Mouse (Mus musculus) embryonic facial prominence, embryonic 10.5 days (tissue): Measurements from ENCODE around the gene Rbm6. TPM values are rescaled to one million over a fixed set of nuclear protein-coding genes. Genes with fewer than 3 reads are reported as not detected.

Experiments
- DNase-seq: peaks from one replicate; pipeline ENCODE4 v3.0.0-alpha.2; 2017; ENCODE audit warnings: low spot score
- H3K27ac ChIP-seq: fragments of 300-500 bp; sonication (generic); replicated peaks from 2 replicates; pipeline ENCODE4 v1.5.1; 2016; ENCODE audit warnings: mild to moderate bottlenecking
- H3K27me3 ChIP-seq: fragments of 300-500 bp; sonication (generic); replicated peaks from 2 replicates; pipeline ENCODE4 v1.6.1; 2016; ENCODE audit warnings: low read depth, mild to moderate bottlenecking; ENCODE audit not compliant: poor library complexity, severe bottlenecking
- H3K36me3 ChIP-seq: fragments of 300-500 bp; sonication (generic); replicated peaks from 2 replicates; pipeline ENCODE4 v1.6.1; 2016; ENCODE audit warnings: mild to moderate bottlenecking, moderate library complexity
- H3K4me1 ChIP-seq: fragments of 300-500 bp; sonication (generic); 2 replicates; pipeline ENCODE4 v1.6.1; 2016
- H3K4me3 ChIP-seq: fragments of 300-500 bp; sonication (generic); 2 replicates; pipeline ENCODE4 v1.5.1; 2016; ENCODE audit warnings: mild to moderate bottlenecking, moderate library complexity
- H3K9me3 ChIP-seq: fragments of 300-500 bp; sonication (generic); 2 replicates; pipeline ENCODE4 v1.6.1; 2016; ENCODE audit warnings: mild to moderate bottlenecking
- WGBS: fragments of 180-500 bp; shearing (Covaris S2); methylation state at CpG from one replicate; pipeline ENCODE4 v1.1.7; 2016; 5-methylcytosine and 5-hydroxymethylcytosine counted together
- polyA plus RNA-seq: library from polyadenylated mRNA; unstranded; fragments of >200 nt; fragmentation: Nextera tagmentation; extraction: Ambion mirVana; gene quantifications from 2 replicates; pipeline ENCODE4 v1.2.1, GENCODE M21; 2016

The Rbm6 gene
- polyA plus RNA-seq, 1 experiment from 2014 or later: 114 TPM

DNA sequence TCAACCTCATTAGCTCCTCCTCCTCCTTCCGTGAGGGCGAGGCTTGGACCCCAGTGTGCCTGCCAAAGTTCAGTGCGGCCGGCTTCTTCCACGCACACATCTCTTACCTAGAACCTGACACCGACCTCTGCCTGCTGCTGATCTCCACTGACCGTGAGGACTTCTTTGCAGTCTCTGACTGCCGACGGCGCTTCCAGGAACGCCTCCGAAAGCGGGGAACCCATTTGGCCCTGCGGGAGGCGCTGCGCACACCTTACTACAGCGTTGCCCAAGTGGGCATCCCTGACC lies 28.5 kb upstream of the Rbm6 start:
- no peak for DNase-seq
- 9% methylated on average over 17 of the region's 17 CpGs for WGBS
- Histone ChIP-seq H3K27ac (no peak overlapping the region), H3K4me1 (peaks cover 32% of the 10 kb centered on the region), H3K4me3 (peak overlapping the region; percentile 54), H3K9me3 (no peaks in the 10 kb centered on the region), H3K36me3 (peaks cover 19% of the 10 kb centered on the region), H3K27me3 (peaks cover 57% of the 10 kb centered on the region)

DNA sequence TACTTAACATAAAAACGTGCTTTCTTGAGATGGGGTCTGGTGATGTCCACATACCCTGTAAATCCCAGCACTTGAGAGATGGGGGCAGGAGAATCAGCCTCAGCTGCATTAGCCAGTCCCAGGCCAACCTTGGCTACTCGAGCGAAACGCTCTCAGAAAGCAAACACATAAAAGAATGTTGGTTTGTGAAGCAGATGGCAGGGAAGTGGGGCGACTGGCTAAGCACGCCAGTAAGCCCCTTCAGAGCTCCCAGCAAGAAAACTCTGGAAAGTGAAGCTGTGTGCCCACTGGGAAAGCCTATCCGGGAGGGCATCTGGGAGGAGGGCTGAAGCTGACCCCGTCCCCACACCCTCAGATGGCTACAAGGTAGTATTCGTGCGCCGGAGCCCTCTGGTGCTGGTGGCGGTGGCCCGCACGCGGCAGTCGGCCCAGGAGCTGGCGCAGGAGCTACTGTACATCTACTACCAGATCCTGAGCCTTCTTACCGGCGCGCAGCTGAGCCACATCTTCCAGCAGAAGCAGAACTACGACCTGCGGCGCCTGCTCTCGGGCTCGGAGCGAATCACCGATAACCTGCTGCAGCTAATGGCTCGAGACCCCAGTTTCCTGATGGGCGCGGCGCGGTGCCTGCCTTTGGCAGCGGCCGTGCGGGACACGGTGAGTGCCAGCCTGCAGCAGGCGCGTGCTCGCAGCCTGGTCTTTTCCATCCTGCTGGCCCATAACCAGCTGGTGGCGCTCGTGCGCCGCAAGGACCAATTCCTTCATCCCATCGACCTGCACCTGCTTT lies 28.0 kb upstream of the Rbm6 start:
- peak overlapping the region; percentile 10; the same call in 1 of the 2 replicates for H3K27ac ChIP-seq
- DNase-seq: peak; percentile 84
- WGBS: 3% methylated on average over 44 of the region's 44 CpGs

DNA sequence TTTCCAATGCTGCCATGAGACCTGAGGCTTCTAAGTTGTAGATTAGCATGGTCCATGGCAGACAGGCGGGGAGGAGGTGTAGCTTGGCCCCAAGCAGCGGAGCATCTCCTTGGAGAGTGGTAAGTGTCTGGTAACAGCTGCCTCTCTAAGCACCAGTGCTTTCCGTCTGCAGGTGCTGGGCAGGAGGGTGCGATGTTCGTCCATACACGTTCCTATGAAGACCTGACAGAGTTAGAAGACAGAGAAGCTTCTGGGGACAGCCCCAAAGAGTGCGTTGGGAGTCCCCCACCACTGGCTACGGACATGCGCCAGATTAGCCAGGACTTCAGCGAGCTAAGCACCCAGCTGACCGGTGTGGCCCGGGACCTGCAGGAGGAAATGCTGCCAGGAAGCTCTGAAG lies 26.8 kb upstream of the Rbm6 start:
- Histone ChIP-seq H3K27ac (no peak overlapping the region), H3K27me3 (peaks cover 49% of the 10 kb centered on the region), H3K4me1 (peaks cover 20% of the 10 kb centered on the region), H3K4me3 (no peak overlapping the region), H3K9me3 (no peaks in the 10 kb centered on the region), H3K36me3 (peaks cover 19% of the 10 kb centered on the region)
- DNase-seq: no peak
- WGBS: 63% methylated on average over 12 of the region's 12 CpGs

More for the DNA sequence above, 28.0 kb upstream of the Rbm6 start:
- Histone ChIP-seq H3K36me3 (peaks cover 19% of the 10 kb centered on the region), H3K27me3 (peaks cover 54% of the 10 kb centered on the region), H3K4me3 (peak overlapping the region; percentile 54), H3K9me3 (no peaks in the 10 kb centered on the region), H3K4me1 (peaks cover 27% of the 10 kb centered on the region)

- peaks cover 19% of the 10 kb centered on the region for H3K36me3 ChIP-seq
- no peak for DNase-seq
- 85% methylated on average over 10 of the region's 10 CpGs for WGBS
- H3K4me1 ChIP-seq: peaks cover 19% of the 10 kb centered on the region
- peaks cover 44% of the 10 kb centered on the region for H3K27me3 ChIP-seq
- H3K9me3 ChIP-seq: no peaks in the 10 kb centered on the region
- H3K27ac ChIP-seq: no peak overlapping the region
- no peak overlapping the region for H3K4me3 ChIP-seq
Observed at GRCm38 (mm10) chr9:107898563-107898962, 25.5 kb upstream of the Rbm6 start.

DNA sequence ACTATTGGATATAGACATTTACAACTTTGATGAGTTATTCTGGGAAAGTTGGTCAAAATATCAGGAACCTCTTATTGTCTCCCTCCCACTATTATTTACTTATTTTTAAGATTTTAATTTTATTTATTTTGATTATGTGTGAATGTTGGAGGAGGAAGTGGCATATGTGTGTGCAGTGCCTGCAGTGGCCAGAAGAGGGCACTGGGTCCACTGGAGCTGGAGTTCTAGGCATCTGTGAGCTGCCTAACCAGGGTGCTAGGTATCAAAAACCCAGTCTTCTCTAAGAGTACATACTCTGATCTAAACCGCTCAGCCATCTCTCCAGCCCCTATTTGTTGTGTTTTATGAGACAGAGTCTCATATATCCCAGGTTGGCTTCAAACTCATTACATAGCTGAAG lies 18.0 kb upstream of the Rbm6 start:
- Histone ChIP-seq H3K9me3 (no peaks in the 10 kb centered on the region), H3K27ac (no peak overlapping the region), H3K36me3 (0 out of 2 replicates have a peak, but pooled peaks cover 3% of the 10 kb centered on the region), H3K27me3 (peaks cover 11% of the 10 kb centered on the region), H3K4me1 (peaks cover 11% of the 10 kb centered on the region), H3K4me3 (no peak overlapping the region)
- DNase-seq: no peak
- 98% methylated on average over 1 of the region's 1 CpGs for WGBS

GRCm38 (mm10) chr9:107890260-107890659 lies 17.2 kb upstream of the Rbm6 start:
- Histone ChIP-seq H3K36me3 (0 out of 2 replicates have a peak, but pooled peaks cover 3% of the 10 kb centered on the region), H3K27me3 (peaks cover 17% of the 10 kb centered on the region)
- WGBS: 87% methylated on average over 6 of the region's 6 CpGs

DNA sequence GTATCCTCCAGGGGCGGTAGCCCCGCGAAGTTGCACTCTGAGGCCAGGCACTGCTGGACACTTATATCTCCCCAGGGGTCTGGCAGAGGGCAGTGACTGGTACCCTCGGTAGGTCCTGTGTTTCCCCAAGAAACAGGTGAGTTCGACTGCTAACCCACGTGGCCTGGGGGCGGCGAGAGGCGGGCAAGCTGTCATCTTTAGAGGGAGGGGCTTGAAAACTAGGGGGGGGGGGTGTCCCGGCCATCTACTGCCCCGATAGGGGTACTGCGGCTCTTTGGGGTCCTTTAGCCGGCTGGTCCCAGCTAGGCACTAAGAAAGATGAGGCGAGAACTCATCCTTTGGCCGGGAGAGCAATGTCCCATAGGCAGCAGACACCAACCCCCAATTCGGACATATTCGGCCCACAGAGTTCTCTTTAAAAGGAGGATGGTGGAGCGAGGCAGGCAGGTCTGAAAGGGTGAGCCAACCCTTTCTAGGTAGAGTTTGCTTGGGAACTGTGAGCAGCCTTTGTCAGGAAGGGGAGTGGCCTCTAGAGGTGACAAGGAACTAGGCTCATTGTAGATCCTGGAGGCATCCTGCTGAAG lies 15.3 kb upstream of the Rbm6 start:
- DNase-seq: peak; percentile 69
- H3K27ac ChIP-seq: peak overlapping the region; percentile 80

More at GRCm38 (mm10) chr9:107890260-107890659, 17.2 kb upstream of the Rbm6 start:
- DNase-seq: no peak
- Histone ChIP-seq H3K9me3 (no peaks in the 10 kb centered on the region), H3K4me3 (no peak overlapping the region), H3K4me1 (peaks cover 11% of the 10 kb centered on the region), H3K27ac (no peak overlapping the region)

DNA sequence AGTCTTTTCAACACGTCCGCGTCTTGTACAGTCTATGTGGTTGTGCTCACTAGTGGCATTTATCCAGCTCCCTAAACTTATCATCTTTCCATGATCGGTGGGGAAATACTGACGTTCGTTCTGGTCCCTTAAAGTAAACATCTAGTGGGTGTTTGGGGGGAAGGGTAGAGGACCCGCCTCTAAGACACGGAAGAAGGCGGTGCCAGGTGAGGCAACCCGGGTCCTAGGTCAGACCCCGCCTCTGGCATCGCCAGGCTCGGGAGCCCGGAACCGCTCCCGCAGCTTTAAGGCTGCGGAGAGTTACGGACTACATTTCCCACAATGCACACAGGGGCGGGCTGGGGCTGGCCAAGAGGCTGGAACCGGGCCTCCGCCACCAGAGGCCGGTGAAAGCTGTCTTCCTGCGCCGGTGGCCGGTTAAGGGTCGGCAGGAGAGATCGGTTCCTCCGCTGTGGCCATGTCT lies 14.8 kb upstream of the Rbm6 start, which contains the start of gene Mon1a:
Mon1a (plus strand) TSS at position 348 of the 463 bp plus-strand sequence.
- WGBS: under 1% methylated on average over 28 of the region's 28 CpGs
- Histone ChIP-seq H3K36me3 (0 out of 2 replicates have a peak, but pooled peaks cover 3% of the 10 kb centered on the region), H3K9me3 (no peaks in the 10 kb centered on the region), H3K4me1 (peaks cover 11% of the 10 kb centered on the region), H3K27ac (peak within 1 kb of the TSS; percentile 80), H3K4me3 (peak within 1 kb of the TSS; percentile 76), H3K27me3 (peaks cover 17% of the 10 kb centered on the region)
- peak; percentile 89 for DNase-seq

More for the DNA sequence above, 15.3 kb upstream of the Rbm6 start:
- H3K9me3 ChIP-seq: no peaks in the 10 kb centered on the region
- WGBS: under 1% methylated on average over 18 of the region's 18 CpGs
- peak overlapping the region; percentile 76 for H3K4me3 ChIP-seq
- H3K36me3 ChIP-seq: 0 out of 2 replicates have a peak, but pooled peaks cover 3% of the 10 kb centered on the region
- H3K27me3 ChIP-seq: peaks cover 17% of the 10 kb centered on the region
- peaks cover 11% of the 10 kb centered on the region for H3K4me1 ChIP-seq

- no peak overlapping the region for H3K4me3 ChIP-seq
- 81% methylated on average over 4 of the region's 4 CpGs for WGBS
- H3K4me1 ChIP-seq: no peaks in the 10 kb centered on the region
- no peaks in the 10 kb centered on the region for H3K9me3 ChIP-seq
- H3K27ac ChIP-seq: no peak overlapping the region
- no peak for DNase-seq
- no peaks in the 10 kb centered on the region for H3K36me3 ChIP-seq
- H3K27me3 ChIP-seq: no peaks in the 10 kb centered on the region
Observed at GRCm38 (mm10) chr9:107880411-107880810, 7.4 kb upstream of the Rbm6 start.

GRCm38 (mm10) chr9:107872350-107873098 lies 513 bp downstream of the Rbm6 start:
- Histone ChIP-seq H3K36me3 (peaks cover 24% of the 10 kb centered on the region), H3K4me1 (peaks cover 16% of the 10 kb centered on the region), H3K27ac (peak overlapping the region; percentile 98), H3K9me3 (no peaks in the 10 kb centered on the region), H3K4me3 (peak overlapping the region; percentile 89), H3K27me3 (no peaks in the 10 kb centered on the region)
- peak; percentile 95 for DNase-seq
- under 1% methylated on average over 80 of the region's 80 CpGs for WGBS

- Histone ChIP-seq H3K4me1 (peaks cover 1% of the 10 kb centered on the region), H3K9me3 (no peaks in the 10 kb centered on the region), H3K27ac (no peak overlapping the region), H3K4me3 (no peak overlapping the region), H3K27me3 (no peaks in the 10 kb centered on the region), H3K36me3 (peaks cover 55% of the 10 kb centered on the region)
- no peak for DNase-seq
- WGBS: 93% methylated on average over 2 of the region's 2 CpGs
Observed at GRCm38 (mm10) chr9:107866081-107866480, 7.0 kb downstream of the Rbm6 start.

GRCm38 (mm10) chr9:107864493-107864892 lies 8.5 kb downstream of the Rbm6 start:
- no peaks in the 10 kb centered on the region for H3K27me3 ChIP-seq
- H3K4me1 ChIP-seq: no peaks in the 10 kb centered on the region; the same call in 1 of the 2 replicates
- no peak overlapping the region for H3K4me3 ChIP-seq
- 84% methylated on average over 1 of the region's 1 CpGs for WGBS
- no peaks in the 10 kb centered on the region for H3K9me3 ChIP-seq
- H3K36me3 ChIP-seq: peaks cover 55% of the 10 kb centered on the region
- H3K27ac ChIP-seq: no peak overlapping the region
- no peak for DNase-seq
